Mouse (Mus musculus) intestine, embryonic 14.5 days (tissue): ENCODE results near the gene Tssk3. TPM values are rescaled to one million over a fixed set of nuclear protein-coding genes. Genes with fewer than 3 reads are reported as not detected.
"Not testable (repeated sequence)": the region's sequence is repeated elsewhere in the genome, so short reads cannot be mapped to it uniquely, and the experiment has no call there.

Experiments
- ATAC-seq: fragments of 200-750 bp; cut with Nextera tagmentation; replicated peaks from 2 replicates; pipeline ENCODE4 v1.8.0; 2017; ENCODE audit warnings: low read depth, moderate number of reproducible peaks, moderate TSS enrichment, moderate library complexity; ENCODE audit not compliant: low FRiP score, low TSS enrichment
- DNase-seq: peaks from one replicate; pipeline ENCODE4 v3.0.0-alpha.2; 2018; ENCODE audit warnings: low spot score
- H3K27ac ChIP-seq: fragments of 300-500 bp; sonication (generic); 2 replicates; pipeline ENCODE4 v1.5.1; 2014; ENCODE audit warnings: low read depth, mild to moderate bottlenecking, control low read depth
- H3K27me3 ChIP-seq: fragments of 300-500 bp; sonication (generic); replicated peaks from 2 replicates; pipeline ENCODE4 v1.6.1; 2014; ENCODE audit warnings: low read length, control low read depth; ENCODE audit not compliant: control insufficient read depth, insufficient read depth
- H3K36me3 ChIP-seq: fragments of 300-500 bp; sonication (generic); 2 replicates; pipeline ENCODE4 v1.6.1; 2014; ENCODE audit warnings: low read length, control low read depth; ENCODE audit not compliant: control insufficient read depth, insufficient read depth
- H3K4me1 ChIP-seq: fragments of 300-500 bp; sonication (generic); replicated peaks from 2 replicates; pipeline ENCODE4 v1.6.1; 2014; ENCODE audit warnings: low read length, control low read depth, mixed read lengths; ENCODE audit not compliant: control insufficient read depth, insufficient read depth
- H3K4me2 ChIP-seq: fragments of 300-500 bp; sonication (generic); 2 replicates; pipeline ENCODE4 v1.6.1; 2014; ENCODE audit warnings: low read length
- H3K4me3 ChIP-seq: fragments of 300-500 bp; sonication (generic); 2 replicates; pipeline ENCODE4 v1.5.1; 2014; ENCODE audit warnings: low read depth, low read length, control low read depth, mixed read lengths
- H3K9ac ChIP-seq: fragments of 300-500 bp; sonication (generic); 2 replicates; pipeline ENCODE4 v1.6.1; 2014; ENCODE audit warnings: mild to moderate bottlenecking, low read length
- H3K9me3 ChIP-seq: fragments of 300-500 bp; sonication (generic); 2 replicates; pipeline ENCODE4 v1.6.1; 2016; ENCODE audit warnings: low read length, control low read depth; ENCODE audit not compliant: control insufficient read depth
- WGBS: fragments of 180-500 bp; shearing (Covaris S2); extraction: QIAGEN DNeasy Blood & Tissue Kit; methylation state at CpG from one replicate; pipeline ENCODE4 v1.1.7; 2014; 5-methylcytosine and 5-hydroxymethylcytosine counted together
- polyA plus RNA-seq: library from polyadenylated mRNA; unstranded; fragments of >200 nt; fragmentation: Nextera tagmentation; extraction: Ambion mirVana; gene quantifications from 2 replicates; pipeline ENCODE4 v1.2.1, GENCODE M21; 2014

Tssk3 gene
- polyA plus RNA-seq, 1 experiment from 2014 or later, result not detected

DNA sequence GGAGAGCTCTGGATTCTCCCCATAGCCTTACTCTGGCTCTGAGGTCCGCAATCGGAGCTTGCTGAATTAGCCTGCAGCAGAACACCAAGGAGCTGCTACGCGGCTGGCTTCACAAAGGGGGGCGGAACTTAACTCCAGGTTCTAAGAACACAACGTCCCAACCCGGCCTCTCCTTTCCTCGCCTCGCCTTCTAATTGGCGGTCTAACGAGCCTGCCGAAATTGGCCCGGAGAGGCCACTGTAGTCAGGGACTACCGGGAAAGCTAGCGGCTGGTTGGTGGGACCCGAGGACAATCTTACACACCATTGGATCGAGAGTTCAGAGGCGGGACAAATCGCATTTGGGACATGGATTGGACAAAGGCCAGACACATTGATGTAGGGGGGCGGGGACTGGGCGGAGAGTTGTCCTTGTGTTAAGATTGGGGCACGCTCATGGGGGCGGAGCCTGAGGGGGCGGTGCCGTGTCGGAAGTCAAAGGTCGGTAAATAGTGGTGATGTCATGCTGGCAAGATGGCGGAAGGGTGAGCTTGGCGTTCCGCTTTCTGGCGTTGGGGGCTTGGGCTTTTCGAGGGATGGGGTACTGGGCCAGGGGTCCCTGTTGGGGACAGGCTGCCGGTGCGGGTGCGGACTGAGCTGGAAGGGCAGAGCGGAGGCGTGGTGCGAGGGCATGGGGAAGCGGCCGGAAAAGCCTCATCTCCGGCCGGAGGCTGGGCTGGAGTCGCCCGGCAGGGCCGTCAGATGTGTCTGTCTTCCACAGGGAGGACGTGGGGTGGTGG is 29.4 kb downstream of the Tssk3 start, which contains the start of gene Bsdc1:
Gene Bsdc1, plus strand, starts transcription at position 399 of the 778 bp plus-strand sequence.
- WGBS, result under 1% methylated on average over 43 of the region's 46 CpGs
- Histone ChIP-seq H3K4me2 (peak within 1 kb of the TSS; percentile 86), H3K9me3 (no peaks in the 10 kb centered on the region)

GRCm38 (mm10) chr4:129460827-129461182 is 30.0 kb downstream of the Tssk3 start:
- H3K9me3 ChIP-seq, result no peaks in the 10 kb centered on the region
- peak overlapping the region; percentile 63 for H3K9ac ChIP-seq
- H3K4me1 ChIP-seq, result peaks cover 7% of the 10 kb centered on the region
- H3K36me3 ChIP-seq, result peaks cover 19% of the 10 kb centered on the region
- H3K27ac ChIP-seq, result peak overlapping the region; percentile 89
- H3K4me2 ChIP-seq, result peak overlapping the region; percentile 62
- no peaks in the 10 kb centered on the region for H3K27me3 ChIP-seq
- WGBS, result 0% methylated on average over 4 of the region's 4 CpGs
- ATAC-seq, result peak; percentile 48
- no peak for DNase-seq
- H3K4me3 ChIP-seq, result peak overlapping the region; percentile 91

More for the DNA sequence above, 29.4 kb downstream of the Tssk3 start, which contains the start of gene Bsdc1:
- Histone ChIP-seq H3K4me1 (peaks cover 7% of the 10 kb centered on the region), H3K4me3 (peak within 1 kb of the TSS; percentile 91), H3K27me3 (no peaks in the 10 kb centered on the region), H3K27ac (peak within 1 kb of the TSS; percentile 89), H3K9ac (peak within 1 kb of the TSS; percentile 79), H3K36me3 (peaks cover 25% of the 10 kb centered on the region)
- peak; percentile 100 for DNase-seq
- ATAC-seq, result peak; percentile 98

GRCm38 (mm10) chr4:129459726-129460125 is 31.1 kb downstream of the Tssk3 start:
- no peak overlapping the region for H3K9ac ChIP-seq
- H3K4me3 ChIP-seq, result no peak overlapping the region
- WGBS, result 88% methylated on average over 3 of the region's 3 CpGs
- no peaks in the 10 kb centered on the region for H3K27me3 ChIP-seq
- DNase-seq (no peak), ATAC-seq (no peak)
- H3K36me3 ChIP-seq, result peaks cover 9% of the 10 kb centered on the region; the same call in 1 of the 2 replicates
- H3K27ac ChIP-seq, result no peak overlapping the region
- H3K9me3 ChIP-seq, result no peaks in the 10 kb centered on the region
- no peak overlapping the region for H3K4me2 ChIP-seq
- peaks cover 7% of the 10 kb centered on the region for H3K4me1 ChIP-seq

DNA sequence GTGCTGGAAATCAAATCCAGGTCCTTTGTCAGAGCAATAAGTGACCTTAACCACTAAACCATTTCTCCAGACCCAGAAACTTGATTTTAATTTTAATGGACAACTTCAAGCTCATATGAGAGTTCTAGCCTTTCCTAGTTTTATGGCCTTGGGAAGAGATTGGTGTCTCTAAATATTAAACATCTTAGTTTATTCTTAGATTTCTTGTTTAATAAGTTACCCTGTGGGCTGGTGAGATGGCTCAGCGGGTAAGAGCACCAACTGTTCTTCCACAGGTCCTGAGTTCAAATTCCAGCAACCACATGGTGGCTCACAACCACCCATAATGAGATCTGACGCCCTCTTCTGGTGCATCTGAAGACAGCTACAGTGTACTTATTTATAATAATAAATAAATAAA is 33.5 kb downstream of the Tssk3 start:
- H3K36me3 ChIP-seq, H3K4me1 ChIP-seq, ATAC-seq, H3K27me3 ChIP-seq, H3K9me3 ChIP-seq, DNase-seq, H3K9ac ChIP-seq, H3K27ac ChIP-seq, H3K4me2 ChIP-seq, H3K4me3 ChIP-seq: not testable (repeated sequence)
- WGBS, result 70% methylated on average over 2 of the region's 2 CpGs

DNA sequence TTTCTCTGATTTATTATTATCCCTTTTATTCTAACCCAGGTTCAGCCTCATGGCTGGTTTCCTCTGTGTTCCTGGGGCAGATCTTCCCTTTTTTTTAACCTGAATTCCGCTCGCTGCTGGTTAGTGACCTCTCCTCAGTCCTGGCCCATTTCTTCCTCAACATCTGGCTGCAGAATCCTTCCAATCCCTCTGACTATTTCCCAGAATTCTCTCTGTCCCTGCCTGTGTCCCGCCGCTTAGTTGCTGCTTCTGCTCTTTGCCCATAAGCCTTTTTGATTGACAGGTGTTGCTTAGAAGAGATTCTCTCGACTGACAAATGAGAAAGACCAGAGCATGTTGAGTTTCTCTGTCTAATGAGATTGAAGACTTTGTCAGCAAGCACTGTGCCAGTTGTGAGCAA is 34.7 kb downstream of the Tssk3 start:
- Histone ChIP-seq H3K27ac (no peak overlapping the region), H3K27me3 (no peaks in the 10 kb centered on the region), H3K36me3 (no peaks in the 10 kb centered on the region), H3K9me3 (no peaks in the 10 kb centered on the region), H3K4me1 (no peaks in the 10 kb centered on the region), H3K4me3 (no peak overlapping the region), H3K4me2 (no peak overlapping the region), H3K9ac (no peak overlapping the region)
- DNase-seq, result no peak
- 51% methylated on average over 5 of the region's 5 CpGs for WGBS
- ATAC-seq, result no peak

GRCm38 (mm10) chr4:129455265-129455664 is 35.6 kb downstream of the Tssk3 start:
- peak; percentile 64; the same call in 1 of the 2 replicates for ATAC-seq
- 4% methylated on average over 5 of the region's 5 CpGs for WGBS
- no peaks in the 10 kb centered on the region for H3K27me3 ChIP-seq
- H3K4me1 ChIP-seq, result no peaks in the 10 kb centered on the region
- H3K36me3 ChIP-seq, result no peaks in the 10 kb centered on the region
- H3K4me2 ChIP-seq, result no peak overlapping the region
- H3K27ac ChIP-seq, result no peak overlapping the region
- H3K9me3 ChIP-seq, result no peaks in the 10 kb centered on the region
- H3K9ac ChIP-seq, result no peak overlapping the region
- H3K4me3 ChIP-seq, result no peak overlapping the region
- peak; percentile 66 for DNase-seq

DNA sequence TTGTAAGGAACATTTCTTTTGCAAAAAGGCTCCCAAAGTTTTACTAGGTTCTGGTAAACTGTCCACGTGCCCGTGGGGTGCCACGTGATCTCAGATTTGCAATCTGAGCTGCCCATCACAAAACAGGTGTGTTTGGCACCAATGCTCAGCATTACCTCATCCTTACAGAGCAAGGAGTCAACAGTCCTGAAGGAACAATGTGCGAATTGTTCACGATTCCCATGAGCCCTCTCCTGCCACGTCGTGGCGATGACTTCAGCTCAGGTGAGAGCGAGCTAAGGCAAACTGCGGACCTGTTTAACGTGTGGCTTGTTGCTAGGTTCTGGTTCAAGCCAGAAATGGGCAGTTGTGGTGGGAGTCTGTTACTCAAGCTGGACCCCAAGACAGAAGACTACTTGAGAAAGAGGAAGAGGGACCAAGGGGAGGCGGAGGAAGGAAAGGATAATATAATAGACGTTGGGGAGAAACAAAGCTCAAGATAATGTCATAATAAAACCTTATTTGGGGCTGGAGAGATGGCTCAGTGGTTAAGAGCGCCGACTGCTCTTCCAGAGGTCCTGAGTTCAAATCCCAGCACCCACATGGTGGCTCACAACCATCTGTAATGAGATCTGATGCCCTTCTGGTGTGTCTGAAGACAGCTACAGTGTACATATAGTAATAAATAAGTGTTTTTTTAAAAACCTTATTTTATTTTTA is 39.2 kb downstream of the Tssk3 start:
- Histone ChIP-seq H3K27me3 (no peaks in the 10 kb centered on the region), H3K9ac (no peak overlapping the region), H3K36me3 (no peaks in the 10 kb centered on the region), H3K9me3 (no peaks in the 10 kb centered on the region), H3K4me3 (no peak overlapping the region), H3K4me2 (no peak overlapping the region), H3K27ac (no peak overlapping the region), H3K4me1 (no peaks in the 10 kb centered on the region)
- ATAC-seq, result no peak
- WGBS, result 81% methylated on average over 15 of the region's 15 CpGs
- no peak for DNase-seq

DNA sequence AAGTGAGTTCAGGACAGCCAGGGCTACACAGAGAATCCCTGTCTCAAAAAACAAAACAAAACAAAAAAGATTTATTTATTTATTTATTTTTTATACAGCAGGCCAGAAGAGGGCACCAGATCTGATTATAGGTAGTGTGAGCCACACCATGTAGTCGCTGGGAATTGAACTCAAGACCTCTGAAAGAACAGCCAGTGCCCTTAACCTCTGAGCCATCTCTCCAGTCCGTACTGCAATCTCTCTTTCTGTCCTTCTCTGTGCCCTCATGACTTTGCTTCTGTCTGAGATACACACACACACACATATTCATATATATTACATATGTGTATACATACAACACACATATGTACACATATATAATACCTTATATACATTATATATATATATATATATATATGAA is 40.0 kb downstream of the Tssk3 start:
- WGBS, result 88% methylated on average over 2 of the region's 2 CpGs
- no peak overlapping the region for H3K4me3 ChIP-seq
- no peaks in the 10 kb centered on the region for H3K36me3 ChIP-seq
- H3K4me2 ChIP-seq, result no peak overlapping the region
- no peak overlapping the region for H3K27ac ChIP-seq
- no peak for ATAC-seq
- DNase-seq, result no peak
- H3K4me1 ChIP-seq, result no peaks in the 10 kb centered on the region
- H3K9ac ChIP-seq, result no peak overlapping the region
- no peaks in the 10 kb centered on the region for H3K9me3 ChIP-seq
- no peaks in the 10 kb centered on the region for H3K27me3 ChIP-seq
